Mouse (Mus musculus) MEL (cell line): Measurements from ENCODE around the gene Pir. TPM values are rescaled to one million over a fixed set of nuclear protein-coding genes. Genes with fewer than 3 reads are reported as not detected.

Source experiments
- DNase-seq: peaks from one replicate; pipeline ENCODE4 v3.0.0; 2011; ENCODE audit warnings: low read depth, low spot score
- H3K27ac ChIP-seq: 2 replicates; pipeline ENCODE4 v1.5.1; 2012; ENCODE audit warnings: low read depth, mild to moderate bottlenecking, control low read depth, low read length, moderate library complexity; ENCODE audit not compliant: control insufficient read depth
- H3K27me3 ChIP-seq, 2 experiments: fragments of 150-350 bp in 1 of 2; sonication (generic) in 1 of 2; 2 replicates each; pipeline ENCODE4 v1.6.1; 2012; ENCODE audit warnings: low read length in 2 of 2, mild to moderate bottlenecking in 2 of 2, improper control_type of control experiment in 1 of 2, moderate library complexity in 1 of 2; ENCODE audit not compliant: insufficient read depth in 2 of 2, control insufficient read depth in 1 of 2
- H3K36me3 ChIP-seq, 2 experiments: 2 replicates each; pipeline ENCODE4 v1.6.1; 2012 to 2014; ENCODE audit warnings: low read length in 2 of 2, improper control_type of control experiment in 1 of 2, inconsistent platforms in 1 of 2, mild to moderate bottlenecking in 1 of 2; ENCODE audit not compliant: insufficient read depth in 2 of 2, control insufficient read depth in 1 of 2
- H3K4me1 ChIP-seq, 2 experiments: fragments of 150-350 bp in 1 of 2; sonication (generic) in 1 of 2; 2 replicates each; pipeline ENCODE4 v1.6.1; 2012; ENCODE audit warnings: low read length in 2 of 2, improper control_type of control experiment in 1 of 2, mild to moderate bottlenecking in 1 of 2; ENCODE audit not compliant: insufficient read depth in 2 of 2, control insufficient read depth in 1 of 2
- H3K4me3 ChIP-seq, 2 experiments: fragments of 150-350 bp in 1 of 2; sonication (generic) in 1 of 2; 2 replicates each; pipeline ENCODE4 v1.5.1; 2012; ENCODE audit warnings: low read depth in 2 of 2, low read length in 2 of 2, mild to moderate bottlenecking in 2 of 2, moderate library complexity in 2 of 2, control low read depth in 1 of 2, improper control_type of control experiment in 1 of 2; ENCODE audit not compliant: control insufficient read depth in 1 of 2, insufficient read depth in 1 of 2
- H3K79me2 ChIP-seq: 2 replicates; pipeline ENCODE4 v1.6.1; 2012; ENCODE audit warnings: mild to moderate bottlenecking, low read length, moderate library complexity; ENCODE audit not compliant: control insufficient read depth, poor library complexity, insufficient read depth
- H3K9ac ChIP-seq: 2 replicates; pipeline ENCODE4 v1.6.1; 2012; ENCODE audit warnings: low read depth, mild to moderate bottlenecking, control low read depth, low read length, moderate library complexity; ENCODE audit not compliant: control insufficient read depth, poor library complexity, severe bottlenecking
- H3K9me3 ChIP-seq: fragments of 150-350 bp; sonication (generic); replicated peaks from 2 replicates; pipeline ENCODE4 v1.6.1; 2012; ENCODE audit warnings: mild to moderate bottlenecking, low read length, improper control_type of control experiment, moderate library complexity; ENCODE audit not compliant: insufficient read depth
- BHLHE40 ChIP-seq: IDR thresholded peaks from 2 replicates; pipeline ENCODE4 v1.6.1; 2012; ENCODE audit warnings: low read depth, mild to moderate bottlenecking, inconsistent platforms, low read length, improper control_type of control experiment, borderline replicate concordance
- ETS1 ChIP-seq: IDR thresholded peaks from 2 replicates; pipeline ENCODE4 v1.6.1; 2012; ENCODE audit warnings: low read depth, mild to moderate bottlenecking, inconsistent platforms, low read length, improper control_type of control experiment, moderate library complexity
- GABPA ChIP-seq: IDR thresholded peaks from 2 replicates; pipeline ENCODE4 v1.6.1; 2012; ENCODE audit warnings: low read depth, mild to moderate bottlenecking, inconsistent platforms, low read length, improper control_type of control experiment, moderate library complexity
- GATA1 ChIP-seq: IDR thresholded peaks from 2 replicates; pipeline ENCODE4 v1.6.1; 2011; ENCODE audit warnings: low read depth, low read length, improper control_type of control experiment
- HCFC1 ChIP-seq: IDR thresholded peaks from 2 replicates; pipeline ENCODE4 v1.6.1; 2012; ENCODE audit warnings: low read depth, mild to moderate bottlenecking, inconsistent platforms, low read length, improper control_type of control experiment, moderate library complexity
- KAT2A ChIP-seq: conservative IDR thresholded peaks from 2 replicates; pipeline ENCODE4 v1.6.1; 2012; ENCODE audit warnings: low read depth, low read length, improper control_type of control experiment, inconsistent platforms
- MAFK ChIP-seq: IDR thresholded peaks from 2 replicates; pipeline ENCODE4 v1.6.1; 2011; ENCODE audit warnings: low read depth, mild to moderate bottlenecking, low read length, improper control_type of control experiment, borderline replicate concordance
- MAZ ChIP-seq: IDR thresholded peaks from 2 replicates; pipeline ENCODE4 v1.6.1; 2012; ENCODE audit warnings: low read depth, mild to moderate bottlenecking, inconsistent platforms, low read length, improper control_type of control experiment
- MXI1 ChIP-seq: IDR thresholded peaks from 2 replicates; pipeline ENCODE4 v1.6.1; 2011; ENCODE audit warnings: mild to moderate bottlenecking, low read depth, low read length, improper control_type of control experiment
- NELFE ChIP-seq: IDR thresholded peaks from 2 replicates; pipeline ENCODE4 v1.6.1; 2011; ENCODE audit warnings: low read depth, low read length, improper control_type of control experiment
- POLR2AphosphoS5 ChIP-seq: IDR thresholded peaks from 2 replicates; pipeline ENCODE4 v1.6.1; 2012; ENCODE audit warnings: low read depth, borderline replicate concordance, mild to moderate bottlenecking, inconsistent platforms, low read length, moderate library complexity, mixed read lengths
- TCF12 ChIP-seq: IDR thresholded peaks from 2 replicates; pipeline ENCODE4 v1.6.1; 2014; ENCODE audit warnings: low read depth, mild to moderate bottlenecking, inconsistent platforms, low read length, improper control_type of control experiment, moderate library complexity
- UBTF ChIP-seq: IDR thresholded peaks from 2 replicates; pipeline ENCODE4 v1.6.1; 2012; ENCODE audit warnings: low read depth, mild to moderate bottlenecking, inconsistent platforms, low read length, improper control_type of control experiment, moderate library complexity, borderline replicate concordance; ENCODE audit not compliant: insufficient read depth
- USF1 ChIP-seq: IDR thresholded peaks from 2 replicates; pipeline ENCODE4 v1.6.1; 2014; ENCODE audit warnings: low read depth, mild to moderate bottlenecking, inconsistent platforms, low read length, improper control_type of control experiment, moderate library complexity
- ZC3H11A ChIP-seq: IDR thresholded peaks from 2 replicates; pipeline ENCODE4 v1.6.1; 2012; ENCODE audit warnings: low read depth, mild to moderate bottlenecking, inconsistent platforms, low read length, improper control_type of control experiment
- ZKSCAN1 ChIP-seq: IDR thresholded peaks from 2 replicates; pipeline ENCODE4 v1.6.1; 2012; ENCODE audit warnings: low read depth, mild to moderate bottlenecking, inconsistent platforms, low read length, improper control_type of control experiment, moderate library complexity
- ZNF384 ChIP-seq: IDR thresholded peaks from 2 replicates; pipeline ENCODE4 v1.6.1; 2012; ENCODE audit warnings: low read depth, mild to moderate bottlenecking, inconsistent platforms, low read length, improper control_type of control experiment
- polyA plus RNA-seq, 2 experiments: library from polyadenylated mRNA; stranded (reverse) in 1 of 2; unstranded in 1 of 2; fragments of >175 nt in 1 of 2; fragments of >200 nt in 1 of 2; gene quantifications; 2 replicates each; pipeline versions ENCODE4 v1.2.1 to v1.2.4; 2012; ENCODE audit warnings: low replicate concordance in 2 of 2, low read depth in 1 of 2; ENCODE audit not compliant: insufficient read length in 2 of 2, insufficient read depth in 1 of 2, missing spikeins in 1 of 2
- total RNA-seq: library from RNA; depleted of rRNA; stranded (reverse); fragments of 300-350 nt; gene quantifications from 2 replicates; pipeline ENCODE4 v1.2.3, GENCODE M21; 2012

Gene Pir
- total and polyA plus RNA-seq, 3 experiments, result 2.9 to 230 (median 11.4) TPM

- Histone ChIP-seq H3K4me3 (no peak overlapping the region), H3K9me3 (no peaks in the 10 kb centered on the region), H3K27me3 (peaks cover 5 to 12% of the 10 kb centered on the region in 2 experiments), H3K36me3 (no peaks in the 10 kb centered on the region), H3K27ac (no peak overlapping the region), H3K4me1 (no peaks in the 10 kb centered on the region), H3K79me2 (no peaks in the 10 kb centered on the region), H3K9ac (no peak overlapping the region)
- no peak for TF ChIP-seq ETS1
- no peak for DNase-seq
Observed at GRCm38 (mm10) chrX:164246722-164247121, 22.4 kb upstream of the Pir start.

GRCm38 (mm10) chrX:164256527-164256926 lies 12.6 kb upstream of the Pir start:
- H3K4me3 ChIP-seq, result no peak overlapping the region
- H3K4me1 ChIP-seq, result no peaks in the 10 kb centered on the region
- H3K36me3 ChIP-seq, result peaks cover 0 to 5% of the 10 kb centered on the region in 2 experiments; a peak in 2 of 4 replicates
- H3K27ac ChIP-seq, result no peak overlapping the region
- no peak for DNase-seq
- no peaks in the 10 kb centered on the region for H3K79me2 ChIP-seq
- no peak for TF ChIP-seq ZKSCAN1
- TF ChIP-seq USF1, result no peak
- no peak for TF ChIP-seq KAT2A
- H3K9me3 ChIP-seq, result no peaks in the 10 kb centered on the region
- H3K27me3 ChIP-seq, result peaks cover 4 to 5% of the 10 kb centered on the region in 2 experiments; a peak in 3 of 4 replicates
- no peak overlapping the region for H3K9ac ChIP-seq

GRCm38 (mm10) chrX:164258057-164258456 lies 11.1 kb upstream of the Pir start, which contains the start of gene Bmx:
Gene Bmx, minus strand, starts transcription at chrX:164258193.
- TF ChIP-seq TCF12 (no peak), USF1 (no peak), MXI1 (no peak), NELFE (no peak), MAZ (no peak), POLR2AphosphoS5 (no peak), BHLHE40 (no peak), KAT2A (no peak), ZC3H11A (no peak), GABPA (no peak), GATA1 (no peak), UBTF (no peak), ZNF384 (no peak), MAFK (no peak), HCFC1 (no peak)
- Histone ChIP-seq H3K9ac (no peak within 1 kb of the TSS), H3K4me3 (no peak within 1 kb of the TSS), H3K36me3 (peaks cover 0 to 5% of the 10 kb centered on the region in 2 experiments; a peak in 2 of 4 replicates), H3K4me1 (no peaks in the 10 kb centered on the region), H3K27me3 (peaks cover 2% of the 10 kb centered on the region in 2 experiments; a peak in 3 of 4 replicates), H3K79me2 (no peaks in the 10 kb centered on the region), H3K9me3 (no peaks in the 10 kb centered on the region), H3K27ac (no peak within 1 kb of the TSS)
- no peak for DNase-seq
